Mouse (Mus musculus): ENCODE measurements at regions not wholly inside any gene's neighbourhood (a gene's known extent, or its start where the extent isn't known, plus 50 kb on each side); places are given as distances from the start of the nearest gene placed in this dataset.

DNA sequence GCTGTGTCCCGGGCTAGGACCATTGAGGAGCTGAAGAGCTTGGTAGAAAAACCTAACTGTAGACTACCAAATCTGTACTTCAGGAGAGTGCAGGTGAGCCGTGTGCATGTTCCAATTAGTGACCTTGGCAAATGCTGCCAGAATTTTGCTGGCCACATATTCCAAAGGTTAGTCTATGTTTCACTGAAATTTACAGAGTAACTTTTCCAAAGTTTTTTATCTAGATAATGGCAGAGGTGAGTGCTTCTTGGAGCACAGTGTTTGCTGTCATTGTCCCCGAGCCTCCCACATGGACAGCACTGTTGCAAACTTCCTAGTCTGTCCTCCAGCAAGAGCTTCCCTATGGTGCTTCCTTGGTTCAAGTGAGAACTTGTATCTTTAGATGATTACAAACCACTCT, 232.5 kb downstream of the Foxa2 start:
- DNase-seq (ENCODE audit: low spot score): no peak

- DNase-seq (ENCODE audit: low spot score): no peak
These were observed 233.3 kb downstream of the Foxa2 start for GRCm38 (mm10) chr2:147813516-147813915.

GRCm38 (mm10) chr2:147808036-147808675, 238.6 kb downstream of the Foxa2 start:
- peak; percentile 31 for DNase-seq (ENCODE audit: low spot score)

GRCm38 (mm10) chr2:147803102-147803501, 243.7 kb downstream of the Foxa2 start:
- no peak for DNase-seq (ENCODE audit: low spot score)

GRCm38 (mm10) chr2:147791434-147791833, 255.3 kb downstream of the Foxa2 start:
- DNase-seq (ENCODE audit: low spot score): no peak

GRCm38 (mm10) chr2:147789877-147790276, 256.9 kb downstream of the Foxa2 start:
- no peak for DNase-seq (ENCODE audit: low spot score)

GRCm38 (mm10) chr2:147789268-147789667, 257.5 kb downstream of the Foxa2 start:
- peak; percentile 9 for DNase-seq (ENCODE audit: low spot score)

GRCm38 (mm10) chr2:147788001-147788400, 258.8 kb downstream of the Foxa2 start:
- DNase-seq (ENCODE audit: low spot score): no peak

GRCm38 (mm10) chr2:147782496-147782895, 264.3 kb downstream of the Foxa2 start:
- DNase-seq (ENCODE audit: low spot score): no peak

GRCm38 (mm10) chr2:147776316-147776715, 270.5 kb downstream of the Foxa2 start:
- no peak for DNase-seq (ENCODE audit: low spot score)

- DNase-seq (ENCODE audit: low spot score): no peak
These were observed 274.2 kb downstream of the Foxa2 start for GRCm38 (mm10) chr2:147772579-147772978.

DNA sequence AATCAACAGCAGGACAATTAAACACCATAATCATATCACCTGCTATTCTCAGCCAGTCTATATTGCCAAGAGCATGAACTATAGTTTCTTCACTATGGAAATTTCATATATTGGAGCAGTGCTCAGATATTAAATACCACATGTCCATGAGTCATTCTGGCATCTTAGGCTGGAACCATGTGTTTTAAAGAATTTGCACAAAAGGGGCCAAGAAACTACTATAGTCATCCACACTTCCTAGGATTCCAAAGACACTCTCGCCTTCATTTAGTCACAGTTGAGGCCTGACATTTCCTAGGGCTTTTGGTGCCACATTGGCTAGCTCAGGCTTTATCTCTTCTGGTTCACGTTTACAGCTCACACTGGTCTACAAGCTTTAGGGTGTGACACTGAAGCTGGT, 293.7 kb downstream of the Foxa2 start:
- DNase-seq (ENCODE audit: low spot score): no peak

DNA sequence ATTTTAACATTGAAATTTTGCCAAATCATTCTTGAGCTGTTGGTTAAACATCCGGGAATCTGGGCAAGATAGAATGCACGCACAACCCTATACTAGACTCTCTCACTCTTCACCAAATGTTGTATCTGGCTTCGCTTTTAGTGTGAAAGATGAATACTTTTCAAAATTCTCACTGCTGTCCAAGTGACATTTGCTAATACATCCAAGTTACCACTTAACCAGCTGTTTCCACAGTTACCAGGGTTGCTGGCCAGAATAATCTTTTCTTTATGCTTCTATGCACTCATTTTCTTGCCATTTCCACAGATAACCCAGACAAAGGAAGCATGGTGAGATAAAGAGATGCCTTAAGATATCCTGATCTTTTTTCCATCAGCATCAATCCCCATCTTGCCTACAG, 294.9 kb downstream of the Foxa2 start:
- no peak for DNase-seq (ENCODE audit: low spot score)

DNA sequence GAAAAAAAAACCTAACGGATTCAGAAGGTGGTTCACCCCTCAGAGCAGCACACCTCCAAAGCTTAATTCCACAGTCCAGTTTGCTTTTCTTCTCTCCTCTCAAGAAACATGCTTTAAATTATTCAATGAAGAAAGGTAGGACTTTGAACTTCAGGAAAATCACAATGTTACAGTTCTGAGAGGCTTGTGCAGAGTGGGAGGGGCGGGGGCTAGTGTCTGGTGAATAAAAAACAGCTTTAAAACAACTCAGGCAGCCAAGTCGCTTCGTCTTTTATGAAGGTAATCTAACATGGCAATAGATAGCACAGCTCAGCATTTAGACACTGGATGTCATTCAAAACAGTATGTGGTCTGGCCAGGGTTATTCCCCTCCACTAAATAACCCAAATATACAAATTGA, 298.8 kb downstream of the Foxa2 start:
- no peak for DNase-seq (ENCODE audit: low spot score)

DNA sequence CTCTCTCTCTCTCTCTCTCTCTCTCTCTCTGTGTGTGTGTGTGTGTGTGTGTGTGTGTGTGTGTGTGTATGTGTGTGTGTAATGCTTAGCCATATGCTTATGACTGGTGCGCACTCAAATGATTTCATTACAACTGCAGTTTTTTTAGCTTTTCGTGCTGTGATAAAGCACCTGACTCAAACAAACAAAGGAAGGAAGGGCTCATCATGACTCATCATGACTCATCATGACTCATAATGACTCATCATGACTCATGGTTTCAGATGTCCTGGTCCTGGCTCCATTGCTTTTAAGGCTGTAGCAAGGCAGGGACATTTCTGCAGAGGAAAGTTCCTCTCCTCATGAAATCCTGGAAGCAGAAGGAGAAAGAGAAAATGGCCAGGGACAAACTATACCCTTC, 302.9 kb downstream of the Foxa2 start:
- DNase-seq (ENCODE audit: low spot score): no peak

DNA sequence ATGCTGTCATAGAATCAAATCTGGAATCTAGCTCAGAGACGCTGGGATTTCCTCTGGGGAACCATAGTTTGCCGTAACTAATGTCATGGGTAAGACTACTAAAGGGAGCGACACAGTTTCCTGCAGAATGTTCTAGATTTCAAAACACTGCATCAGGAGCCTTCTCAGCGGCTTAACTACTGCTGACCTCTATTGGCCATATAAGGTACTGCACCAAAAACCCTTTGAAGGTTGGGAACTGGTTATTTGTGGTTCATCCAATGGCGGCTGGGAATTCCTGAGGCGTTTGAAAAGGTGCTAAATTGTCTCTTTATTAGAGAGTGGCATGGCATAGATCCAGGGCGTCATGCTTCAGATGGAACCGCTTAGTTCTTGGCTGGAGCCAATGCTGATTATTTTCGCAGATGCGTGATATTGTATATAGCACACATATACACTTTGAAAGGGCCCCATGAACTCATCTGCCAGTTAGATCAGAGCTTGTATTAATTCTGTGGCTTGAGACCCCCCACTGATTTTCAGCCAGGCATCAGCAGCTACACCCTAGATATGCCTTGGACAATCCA, 308.4 kb downstream of the Foxa2 start:
- peak; percentile 31 for DNase-seq (ENCODE audit: low spot score)

DNA sequence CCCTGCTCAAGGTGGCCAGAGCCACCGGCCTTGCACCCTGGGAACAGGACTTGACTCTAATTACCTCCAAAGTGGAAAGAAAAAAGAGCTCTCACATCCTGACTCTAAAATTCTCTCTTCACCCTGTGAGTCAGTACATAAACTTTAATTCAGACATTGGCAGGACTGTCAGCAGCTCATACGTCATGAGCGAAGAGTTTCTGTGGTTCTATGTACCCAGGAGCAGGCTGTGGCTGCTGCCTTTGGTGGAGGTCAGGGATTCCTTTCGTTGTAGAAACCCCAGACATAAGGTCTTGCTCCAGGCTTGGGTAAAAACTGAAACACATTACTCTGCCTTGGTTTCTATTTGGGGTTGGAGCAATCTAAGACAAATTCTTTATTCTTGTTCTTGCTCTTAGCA, 319.4 kb downstream of the Foxa2 start:
- no peak for DNase-seq (ENCODE audit: low spot score)

GRCm38 (mm10) chr2:147718936-147719335, 327.8 kb downstream of the Foxa2 start:
- DNase-seq (ENCODE audit: low spot score): no peak

GRCm38 (mm10) chr2:147717484-147717947, 329.3 kb downstream of the Foxa2 start:
- no peak for DNase-seq (ENCODE audit: low spot score)

GRCm38 (mm10) chr2:147715791-147716190, 331.0 kb downstream of the Foxa2 start:
- DNase-seq (ENCODE audit: low spot score): no peak

GRCm38 (mm10) chr2:147710593-147711265, 336.0 kb downstream of the Foxa2 start:
- DNase-seq (ENCODE audit: low spot score): no peak

DNA sequence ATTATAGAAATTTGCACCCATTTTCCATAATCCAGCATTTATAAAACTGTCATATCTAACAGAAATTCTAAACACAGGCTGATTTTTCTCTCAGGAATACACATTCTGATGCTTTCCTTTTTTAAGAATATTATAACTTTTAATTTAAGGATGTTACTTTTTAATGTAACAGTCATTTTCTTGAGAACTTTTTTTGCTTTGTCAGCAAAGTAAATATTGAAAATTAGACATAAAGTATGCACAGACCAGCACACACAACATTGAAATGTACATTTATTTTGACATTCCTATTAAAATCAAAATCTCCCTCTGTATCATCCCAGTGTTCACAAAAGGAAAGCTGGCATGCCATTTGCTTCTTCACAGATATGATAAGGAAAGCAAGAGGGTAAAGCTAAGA, 337.0 kb downstream of the Foxa2 start:
- DNase-seq (ENCODE audit: low spot score): no peak

DNA sequence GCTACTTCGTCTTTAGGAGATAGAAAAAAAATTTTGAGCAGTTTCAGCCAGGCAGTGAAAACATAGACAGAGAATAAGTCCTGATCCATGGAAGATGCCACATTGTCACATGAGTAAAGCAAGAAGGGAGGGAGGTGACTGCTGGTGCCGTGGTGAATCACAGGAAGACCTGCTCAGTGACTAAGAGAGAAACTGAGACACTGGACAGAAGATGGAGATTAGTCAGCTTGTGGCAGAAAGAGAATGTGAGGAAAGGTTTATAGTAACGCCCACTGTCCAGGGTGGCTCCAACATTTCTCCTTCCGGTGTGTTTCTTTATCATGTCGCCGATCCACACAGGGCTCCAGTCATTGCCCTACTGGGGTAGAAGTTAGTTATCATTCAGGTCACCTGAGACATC, 339.6 kb downstream of the Foxa2 start:
- no peak for DNase-seq (ENCODE audit: low spot score)

Measured in thymus, postnatal 0 days (tissue).